Mouse (Mus musculus) embryonic stem cell, embryonic (primary cell): ENCODE measurements around the gene Sh3bp5l.

Experiments
- CTCF ChIA-PET, 4 experiments: fragments of 300-600 bp in 2 of 4; fragments of 350-600 bp in 2 of 4; sonication (Branson Sonifier 250); formaldehyde crosslinking; loops; one replicate each; lab custom pipeline; 2022; ENCODE audit warnings: inconsistent platforms in 2 of 4; lab: Charles Lee
- POLR2A ChIA-PET, 4 experiments: fragments of 300-600 bp in 2 of 4; fragments of 350-600 bp in 2 of 4; sonication (Branson Sonifier 250); formaldehyde crosslinking; loops; one replicate each; lab custom pipeline; 2022; ENCODE audit warnings: antibody characterized with exemption in 4 of 4, inconsistent platforms in 1 of 4; lab: Charles Lee

Gene Sh3bp5l

GRCm38 (mm10) chr11:58308661-58309060 is 21.9 kb upstream of the Sh3bp5l start:
- CTCF ChIA-PET = interaction anchor here in 2 of 4 experiments (1.3 to 2.6 kb wide), 3 partner anchors 8 to 69 kb away, joined by 5 to 11 read pairs (median 11); partner anchors contain the start of genes Sh3bp5l (in 1 of the 2) and Zfp672 (in 1 of the 2)
- POLR2A ChIA-PET = interaction anchor here in 3 of 4 experiments (0.6 to 3.2 kb wide), 10 partner anchors 8 to 31 kb away, joined by 3 to 34 read pairs (median 8); partner anchors contain the start of genes Sh3bp5l (in 3 of the 3) and Zfp672 (in 3 of the 3)

- ChIA-PET CTCF (no interaction called here), POLR2A (no interaction called here)
Observed at GRCm38 (mm10) chr11:58314069-58314468, 16.5 kb upstream of the Sh3bp5l start.

GRCm38 (mm10) chr11:58315536-58316168 is 14.9 kb upstream of the Sh3bp5l start:
- CTCF ChIA-PET = interaction anchor here in 3 of 4 experiments (0.6 to 2.1 kb wide), 4 partner anchors 8 to 37 kb away, joined by 3 to 12 read pairs (median 6); no protein-coding TSS in a partner anchor

GRCm38 (mm10) chr11:58316344-58316743 is 14.2 kb upstream of the Sh3bp5l start:
- ChIA-PET POLR2A (interaction anchor here in 3 of 4 experiments (0.8 to 3.8 kb wide), 13 partner anchors 8 to 505 kb away, joined by 3 to 33 read pairs (median 7); partner anchors contain the start of genes Zfp672 (in 3 of the 3), Sh3bp5l (in 2 of the 3) and Zfp692 (in 2 of the 3)), CTCF (interaction anchor here in 3 of 4 experiments (1.0 to 2.1 kb wide), 5 partner anchors 9 to 137 kb away, joined by 3 to 12 read pairs (median 9); partner anchors contain the start of gene Zfp692 (in 1 of the 3))

More at GRCm38 (mm10) chr11:58315536-58316168, 14.9 kb upstream of the Sh3bp5l start:
- POLR2A ChIA-PET = interaction anchor here in 3 of 4 experiments (0.6 to 3.8 kb wide), 14 partner anchors 8 to 29 kb away, joined by 3 to 33 read pairs (median 6); partner anchors contain the start of genes Sh3bp5l (in 3 of the 3), Zfp672 (in 3 of the 3) and Zfp692 (in 2 of the 3)

- ChIA-PET POLR2A (interaction anchor here in 3 of 4 experiments (0.8 to 3.8 kb wide), 11 partner anchors 9 to 506 kb away, joined by 3 to 33 read pairs (median 7); partner anchors contain the start of genes Zfp672 (in 3 of the 3), Sh3bp5l (in 2 of the 3) and Zfp692 (in 2 of the 3)), CTCF (interaction anchor here in 3 of 4 experiments (1.0 to 2.1 kb wide), 5 partner anchors 9 to 138 kb away, joined by 3 to 12 read pairs (median 9); partner anchors contain the start of gene Zfp692 (in 1 of the 3))
Observed at GRCm38 (mm10) chr11:58316768-58317390, 13.6 kb upstream of the Sh3bp5l start.

GRCm38 (mm10) chr11:58322824-58323569 is 7.5 kb upstream of the Sh3bp5l start:
- POLR2A ChIA-PET = interaction anchor here in 2 of 4 experiments (1.0 to 3.6 kb wide), 13 partner anchors 7 to 218 kb away, joined by 3 to 11 read pairs (median 6); partner anchors contain the start of genes Sh3bp5l (in 2 of the 2), Zfp692 (in 2 of the 2), Cnot8 (in 1 of the 2) and Mrpl22 (in 1 of the 2)
- CTCF ChIA-PET = interaction anchor here in 2 of 4 experiments (0.8 to 1.5 kb wide), 5 partner anchors 15 to 861 kb away, joined by 3 to 7 read pairs (median 5); no protein-coding TSS in a partner anchor

GRCm38 (mm10) chr11:58323570-58324340 is 6.8 kb upstream of the Sh3bp5l start:
- POLR2A ChIA-PET = interaction anchor here in 2 of 4 experiments (0.8 to 2.5 kb wide), 11 partner anchors 8 to 219 kb away, joined by 3 to 11 read pairs (median 5); partner anchors contain the start of genes Zfp692 (in 2 of the 2), Cnot8 (in 1 of the 2) and Mrpl22 (in 1 of the 2)
- CTCF ChIA-PET = interaction anchor here in 2 of 4 experiments (0.8 to 1.5 kb wide), 5 partner anchors 16 to 860 kb away, joined by 3 to 7 read pairs (median 5); no protein-coding TSS in a partner anchor

GRCm38 (mm10) chr11:58324614-58325229 is 5.8 kb upstream of the Sh3bp5l start:
- ChIA-PET POLR2A (interaction anchor here in 2 of 4 experiments (0.8 to 2.5 kb wide), 7 partner anchors 9 to 23 kb away, joined by 3 to 11 read pairs (median 7); partner anchors contain the start of gene Zfp692 (in 2 of the 2)), CTCF (interaction anchor here in 1 of 4 experiments (1.2 to 1.5 kb wide), 3 partner anchors 17 to 859 kb away, joined by 3 to 7 read pairs (median 7); no protein-coding TSS in a partner anchor)

- CTCF ChIA-PET = no interaction called here
- POLR2A ChIA-PET = interaction anchor here in 1 of 4 experiments (1.3 to 1.5 kb wide), 2 partner anchors 11 to 19 kb away, joined by 3 to 4 read pairs; no protein-coding TSS in a partner anchor
Observed at GRCm38 (mm10) chr11:58326781-58327180, 3.7 kb upstream of the Sh3bp5l start.

- ChIA-PET POLR2A (interaction anchor here (0.6 to 3.4 kb wide), 54 partner anchors 8 to 1120 kb away, joined by 3 to 39 read pairs (median 4); partner anchors contain the start of genes Zfp692 (in 3 of the 4), Hist3h2a (in 2 of the 4), Trim11 (in 2 of the 4) and Trim17 (in 2 of the 4)), CTCF (interaction anchor here (0.6 to 1.6 kb wide), 13 partner anchors 12 to 891 kb away, joined by 3 to 8 read pairs (median 4); no protein-coding TSS in a partner anchor)
Observed at GRCm38 (mm10) chr11:58329906-58330275, 633 bp upstream of the Sh3bp5l start.

- CTCF ChIA-PET = interaction anchor here in 2 of 4 experiments (1.0 to 1.2 kb wide), 3 partner anchors 21 to 23 kb away, joined by 3 read pairs; no protein-coding TSS in a partner anchor
Observed at GRCm38 (mm10) chr11:58331149-58331495, 598 bp downstream of the Sh3bp5l start.

GRCm38 (mm10) chr11:58331546-58331945 is 1.0 kb downstream of the Sh3bp5l start:
- ChIA-PET POLR2A (interaction anchor here in 3 of 4 experiments (0.5 to 3.4 kb wide), 14 partner anchors 9 to 646 kb away, joined by 3 to 39 read pairs (median 6); partner anchors contain the start of genes Trim11 (in 1 of the 3), Zfp39 (in 1 of the 3) and Zfp692 (in 1 of the 3)), CTCF (interaction anchor here in 2 of 4 experiments (1.0 to 1.2 kb wide), 3 partner anchors 21 to 24 kb away, joined by 3 read pairs; no protein-coding TSS in a partner anchor)

More at GRCm38 (mm10) chr11:58331149-58331495, 598 bp downstream of the Sh3bp5l start:
- POLR2A ChIA-PET = interaction anchor here in 3 of 4 experiments (1.0 to 3.4 kb wide), 17 partner anchors 9 to 647 kb away, joined by 3 to 39 read pairs (median 9); partner anchors contain the start of genes Zfp692 (in 2 of the 3), Trim11 (in 1 of the 3) and Zfp39 (in 1 of the 3)

GRCm38 (mm10) chr11:58334746-58335145 is 4.2 kb downstream of the Sh3bp5l start:
- POLR2A ChIA-PET = interaction anchor here in 2 of 4 experiments (0.7 to 1.3 kb wide), 2 partner anchors 16 to 48 kb away, joined by 3 to 4 read pairs; no protein-coding TSS in a partner anchor

GRCm38 (mm10) chr11:58346745-58347144 is 16.2 kb downstream of the Sh3bp5l start:
- CTCF ChIA-PET = no interaction called here
- POLR2A ChIA-PET = interaction anchor here in 2 of 4 experiments (1.1 to 2.2 kb wide), 2 partner anchors 16 to 17 kb away, joined by 6 to 9 read pairs; partner anchors contain the start of genes Sh3bp5l (in 2 of the 2) and Zfp672 (in 2 of the 2)

More at GRCm38 (mm10) chr11:58334746-58335145, 4.2 kb downstream of the Sh3bp5l start:
- CTCF ChIA-PET = interaction anchor here in 1 of 4 experiments (0.6 kb wide), 1 partner anchor 33 kb away, joined by 4 read pairs; no protein-coding TSS in a partner anchor

- ChIA-PET CTCF (interaction anchor here in 1 of 4 experiments (1.1 to 1.6 kb wide), 2 partner anchors 49 to 61 kb away, joined by 3 to 7 read pairs; no protein-coding TSS in a partner anchor), POLR2A (interaction anchor here in 1 of 4 experiments (0.7 to 1.1 kb wide), 4 partner anchors 15 to 216 kb away, joined by 3 to 4 read pairs (median 3); partner anchors contain the start of genes Sh3bp5l and Zfp672)
Observed at GRCm38 (mm10) chr11:58350628-58351027, 20.1 kb downstream of the Sh3bp5l start.
